Mouse (Mus musculus): ENCODE results near the gene Crb1.
A peak's percentile ranks its signal among the peaks of the same experiment; 100 is the strongest.
"Not testable (repeated sequence)": the region's sequence is repeated elsewhere in the genome, so short reads cannot be mapped to it uniquely, and the experiment has no call there.

Crb1 gene

GRCm38 (mm10) chr1:139376638-139377286 lies at the start of gene Crb1:
Gene Crb1 (minus strand): TSS chr1:139377100.
- peak in 1 of 2 experiments; percentile 5 for DNase-seq (ENCODE audit: low spot score in 2 of 2)

GRCm38 (mm10) chr1:139425006-139425405 lies 48.1 kb upstream of the Crb1 start:
- DNase-seq (ENCODE audit: low spot score in 2 of 2), result no peak

DNA sequence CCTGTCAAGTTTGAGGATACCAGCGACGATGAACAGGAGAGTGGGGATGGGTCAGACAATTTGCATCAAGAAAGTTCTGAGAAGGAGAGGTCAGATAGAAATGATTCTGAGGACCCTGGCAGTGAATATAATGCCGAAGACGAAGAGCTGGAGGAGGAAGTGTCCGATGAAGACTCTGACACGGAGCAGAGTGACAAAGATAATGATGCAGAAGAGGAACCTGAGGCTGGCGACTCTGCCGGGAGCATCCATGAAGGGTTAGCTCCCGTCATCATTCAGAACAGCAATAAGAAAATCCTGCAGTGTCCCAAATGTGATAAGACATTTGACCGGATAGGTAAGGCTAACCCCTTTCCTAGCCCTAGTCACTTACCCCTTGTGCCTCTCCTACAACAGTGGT lies 47.0 kb upstream of the Crb1 start:
- peak in 1 of 2 experiments; percentile 9 for DNase-seq (ENCODE audit: low spot score in 2 of 2)

DNA sequence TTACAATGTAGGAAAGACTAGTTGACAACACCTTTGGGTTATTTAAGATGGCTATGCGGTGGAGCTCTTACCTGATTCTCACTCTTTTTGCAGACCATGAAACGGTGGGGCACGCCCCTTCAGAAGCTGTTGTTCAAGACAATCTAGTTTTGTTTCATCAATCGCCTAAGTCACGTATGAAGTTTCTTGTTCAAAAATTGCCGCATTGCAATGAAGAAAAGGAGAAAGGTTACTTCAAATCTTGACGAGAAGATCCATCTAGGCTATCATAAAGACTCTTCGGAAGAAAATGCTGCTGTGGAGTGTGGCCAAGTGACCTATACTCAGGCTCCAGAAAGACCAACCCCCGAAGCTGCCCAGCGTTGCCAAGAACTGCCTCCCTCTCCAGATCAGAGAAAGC lies 46.0 kb upstream of the Crb1 start:
- DNase-seq (ENCODE audit: low spot score in 2 of 2), result peak in 1 of 2 experiments; percentile 12

GRCm38 (mm10) chr1:139421875-139422791 lies 45.2 kb upstream of the Crb1 start, which contains the start of gene Zbtb41:
Gene Zbtb41 (plus strand): TSS chr1:139422288.
- DNase-seq (ENCODE audit: low spot score in 2 of 2), result peak; percentile 86 to 87

GRCm38 (mm10) chr1:139421521-139421874 lies 44.6 kb upstream of the Crb1 start:
- DNase-seq (ENCODE audit: low spot score in 2 of 2), result no peak

DNA sequence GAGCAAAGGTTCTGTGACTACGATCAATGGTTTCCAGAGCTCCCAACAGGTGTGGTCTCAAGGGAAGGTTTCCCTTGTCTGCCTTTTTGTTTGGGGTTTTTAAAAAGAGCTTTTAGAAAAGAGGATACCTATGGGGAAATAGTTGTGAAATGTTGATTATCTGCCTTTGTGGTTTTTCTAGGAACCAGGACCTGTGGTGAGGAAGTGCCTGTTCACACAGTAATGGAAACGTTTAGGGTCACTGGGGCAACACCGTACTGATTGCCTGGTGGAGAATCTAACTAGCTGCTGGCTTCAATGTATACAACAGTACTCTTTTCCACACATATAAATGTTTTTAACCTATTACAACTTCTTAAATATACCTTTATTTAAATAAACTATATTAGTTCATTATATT lies 36.6 kb upstream of the Crb1 start:
- DNase-seq (ENCODE audit: low spot score in 2 of 2), result no peak

GRCm38 (mm10) chr1:139412365-139412764 lies 35.5 kb upstream of the Crb1 start:
- not testable (repeated sequence) for DNase-seq (ENCODE audit: low spot score in 2 of 2)

DNA sequence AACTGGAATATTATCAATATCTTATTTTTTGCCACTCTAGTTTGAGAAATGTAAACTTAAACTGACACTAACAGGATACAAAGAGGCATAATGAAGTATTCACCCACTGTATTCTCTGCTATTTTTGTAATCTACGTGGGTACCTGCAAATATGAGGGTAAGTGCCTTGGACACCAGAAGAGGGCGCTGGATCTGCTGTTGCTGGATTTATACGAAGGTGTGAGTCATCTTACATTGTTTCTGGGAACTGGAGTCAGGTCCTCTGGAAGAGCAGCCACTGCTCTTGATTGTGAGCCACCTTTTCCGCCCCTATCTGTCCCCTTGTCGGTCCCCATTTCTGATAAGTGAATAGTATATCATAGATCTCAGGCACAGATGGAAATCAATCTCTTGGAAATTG lies 30.8 kb upstream of the Crb1 start:
- DNase-seq (ENCODE audit: low spot score in 2 of 2), result no peak

- DNase-seq (ENCODE audit: low spot score in 2 of 2), result no peak
Observed at GRCm38 (mm10) chr1:139405766-139406165, 28.9 kb upstream of the Crb1 start.

- DNase-seq (ENCODE audit: low spot score in 2 of 2), result no peak
Observed at GRCm38 (mm10) chr1:139396589-139396988, 19.7 kb upstream of the Crb1 start.

- DNase-seq (ENCODE audit: low spot score in 2 of 2), result no peak
Observed at GRCm38 (mm10) chr1:139391747-139392146, 14.8 kb upstream of the Crb1 start.

- DNase-seq (ENCODE audit: low spot score in 2 of 2), result no peak
Observed at GRCm38 (mm10) chr1:139379621-139379984, 2.7 kb upstream of the Crb1 start.

- no peak for DNase-seq (ENCODE audit: low spot score in 2 of 2)
Observed at GRCm38 (mm10) chr1:139378861-139379620, 2.1 kb upstream of the Crb1 start.

DNA sequence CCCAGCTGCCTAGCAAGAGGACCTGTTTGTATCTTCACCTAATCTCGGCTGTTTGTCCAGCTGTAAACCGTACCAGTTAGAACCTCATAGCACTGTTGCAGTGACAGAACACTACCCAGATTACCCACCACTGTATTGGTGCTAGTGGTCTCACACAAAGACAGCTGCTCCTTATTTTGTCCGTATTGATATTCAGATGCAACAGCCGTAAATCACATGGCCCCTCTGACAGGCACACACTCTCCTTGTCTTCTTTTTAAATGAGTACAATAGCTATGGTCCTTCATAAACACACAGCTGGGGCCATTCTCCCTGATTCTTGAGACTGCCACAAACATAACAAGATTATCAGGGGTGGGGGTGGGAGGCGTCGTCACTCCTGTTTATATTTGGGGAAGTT lies 1.0 kb downstream of the Crb1 start:
- DNase-seq (ENCODE audit: low spot score in 2 of 2), result no peak

- DNase-seq (ENCODE audit: low spot score in 2 of 2), result no peak
Observed at GRCm38 (mm10) chr1:139371341-139371740, 5.6 kb downstream of the Crb1 start.

- no peak for DNase-seq (ENCODE audit: low spot score in 2 of 2)
Observed at GRCm38 (mm10) chr1:139348566-139348965, 28.3 kb downstream of the Crb1 start.

GRCm38 (mm10) chr1:139346602-139347371 lies 30.1 kb downstream of the Crb1 start:
- peak; percentile 6 to 32 for DNase-seq (ENCODE audit: low spot score in 2 of 2)

- no peak for DNase-seq (ENCODE audit: low spot score in 2 of 2)
Observed at GRCm38 (mm10) chr1:139346030-139346601, 30.8 kb downstream of the Crb1 start.

- DNase-seq (ENCODE audit: low spot score in 2 of 2), result no peak
Observed at GRCm38 (mm10) chr1:139340178-139340859, 36.6 kb downstream of the Crb1 start.

GRCm38 (mm10) chr1:139336997-139337396 lies 39.9 kb downstream of the Crb1 start:
- no peak for DNase-seq (ENCODE audit: low spot score in 2 of 2)

All from right cerebral cortex, adult 2 months (tissue).